In genomic region chr2:5301286-5301685, GRCm38 (mm10) we compare ENCODE assay signal across 17 mouse cellular contexts.
"Had no signal": no experiment of that assay in that cellular context is flagged by ENCODE, and none has a peak within 500 bp of the region (broad histone marks: within the 10 kb centered on the region; RNA-seq: fewer than 3 reads in every experiment).

No protein-coding gene starts in this region.

- ATAC-seq: liver, postnatal 0 days; midbrain, embryonic 13.5 days; midbrain, embryonic 15.5 days had no signal

- H3K9ac ChIP-seq: liver, embryonic 15.5 days; liver, postnatal 0 days; lung, embryonic 14.5 days; midbrain, embryonic 13.5 days; midbrain, embryonic 15.5 days; neural tube, embryonic 12.5 days; stomach, embryonic 15.5 days had no signal

- H3K4me1 ChIP-seq: liver, embryonic 15.5 days; megakaryocyte, embryonic 14.5 days; midbrain, embryonic 13.5 days; midbrain, embryonic 15.5 days; neural tube, embryonic 12.5 days; stomach, embryonic 15.5 days had no signal

- H3K9me3 ChIP-seq: liver, embryonic 15.5 days; megakaryocyte, embryonic 14.5 days; midbrain, embryonic 13.5 days; midbrain, embryonic 15.5 days; neural tube, embryonic 12.5 days; stomach, embryonic 15.5 days had no signal

- H3K27me3 ChIP-seq: liver, embryonic 15.5 days; megakaryocyte, embryonic 14.5 days; midbrain, embryonic 13.5 days; midbrain, embryonic 15.5 days; neural tube, embryonic 12.5 days; stomach, embryonic 15.5 days had no signal

- H3K36me3 ChIP-seq: liver, embryonic 15.5 days; midbrain, embryonic 13.5 days; neural tube, embryonic 12.5 days; stomach, embryonic 15.5 days had no signal

- DNase-seq: liver, postnatal 0 days; lung, embryonic 14.5 days; lung, postnatal 10 days; lung, postnatal 36 days; right cerebral cortex, postnatal 14 days; thymus, adult 2 months; thymus, postnatal 25 days; thymus, postnatal 4 days had no signal

- H3K27ac ChIP-seq: liver, embryonic 15.5 days; macrophage; midbrain, embryonic 13.5 days; midbrain, embryonic 15.5 days; neural tube, embryonic 12.5 days; stomach, embryonic 15.5 days; stomach, postnatal 0 days had no signal

- H3K4me2 ChIP-seq: liver, embryonic 15.5 days; lung, embryonic 14.5 days; midbrain, embryonic 11.5 days; midbrain, embryonic 13.5 days; midbrain, embryonic 15.5 days; neural tube, embryonic 12.5 days; stomach, embryonic 15.5 days had no signal

- H3K4me3 ChIP-seq: liver, embryonic 15.5 days; megakaryocyte, embryonic 14.5 days; midbrain, embryonic 13.5 days; midbrain, embryonic 15.5 days; neural tube, embryonic 12.5 days; stomach, embryonic 15.5 days had no signal
